Comparison of ENCODE assay signal across 16 mouse cellular contexts in genomic region chr2:91399168-91399567, GRCm38 (mm10). TPM values are rescaled to one million over a fixed set of nuclear protein-coding genes. Genes with fewer than 3 reads are reported as not detected.
A peak's percentile ranks its signal among the peaks of the same experiment; 100 is the strongest.
DNase-seq lines count a peak whose midpoint lies in the region; ATAC-seq lines count a peak whose summit lies in the region.
"Had no signal": no experiment of that assay in that cellular context is flagged by ENCODE, and none has a peak within 500 bp of the region (broad histone marks: within the 10 kb centered on the region; RNA-seq: fewer than 3 reads in every experiment).

No protein-coding gene starts in this region.

- H3K36me3 ChIP-seq in forebrain, embryonic 11.5 days (ENCODE audit: control insufficient read depth, insufficient read depth, low read length), result no peaks in the 10 kb centered on the region
- no peaks in the 10 kb centered on the region for H3K36me3 ChIP-seq in hindbrain, embryonic 14.5 days (replicated peaks; ENCODE audit: control insufficient read depth, insufficient read depth)
- H3K36me3 ChIP-seq in midbrain, embryonic 16.5 days (ENCODE audit: control insufficient read depth, insufficient read depth, low read length), result no peaks in the 10 kb centered on the region
- H3K36me3 ChIP-seq: embryonic facial prominence, embryonic 13.5 days; heart, embryonic 15.5 days had no signal

- no peaks in the 10 kb centered on the region for H3K9me3 ChIP-seq in forebrain, embryonic 11.5 days (ENCODE audit: control insufficient read depth, low read length)
- no peaks in the 10 kb centered on the region for H3K9me3 ChIP-seq in hindbrain, embryonic 14.5 days (ENCODE audit: control insufficient read depth, low read length)
- no peaks in the 10 kb centered on the region for H3K9me3 ChIP-seq in midbrain, embryonic 16.5 days (replicated peaks; ENCODE audit: control insufficient read depth, low read length, poor library complexity, severe bottlenecking)
- H3K9me3 ChIP-seq: embryonic facial prominence, embryonic 13.5 days; heart, embryonic 15.5 days had no signal

- H3K9ac ChIP-seq in forebrain, embryonic 11.5 days (ENCODE audit: low read length), result peak overlapping the region; percentile 13; the same call in 1 of the 2 replicates
- H3K9ac ChIP-seq in hindbrain, embryonic 14.5 days, result no peak overlapping the region
- H3K9ac ChIP-seq in midbrain, embryonic 16.5 days (ENCODE audit: low read depth, low read length), result no peak overlapping the region
- H3K9ac ChIP-seq: embryonic facial prominence, embryonic 13.5 days; heart, embryonic 15.5 days; liver, postnatal 0 days had no signal

- peaks cover 10% of the 10 kb centered on the region; the same call in 1 of the 2 replicates for H3K27me3 ChIP-seq in forebrain, embryonic 11.5 days (ENCODE audit: control insufficient read depth, insufficient read depth, low read length)
- no peaks in the 10 kb centered on the region for H3K27me3 ChIP-seq in hindbrain, embryonic 14.5 days (ENCODE audit: control insufficient read depth, insufficient read depth, low read length)
- no peaks in the 10 kb centered on the region for H3K27me3 ChIP-seq in midbrain, embryonic 16.5 days (ENCODE audit: control insufficient read depth, insufficient read depth, low read depth, low read length)
- H3K27me3 ChIP-seq: embryonic facial prominence, embryonic 13.5 days; heart, embryonic 15.5 days had no signal

- H3K4me1 ChIP-seq in forebrain, embryonic 11.5 days (replicated peaks; ENCODE audit: control insufficient read depth, insufficient read depth, low read length), result peaks cover 10% of the 10 kb centered on the region
- H3K4me1 ChIP-seq in hindbrain, embryonic 14.5 days (replicated peaks; ENCODE audit: control insufficient read depth, insufficient read depth, low read length), result peaks cover 13% of the 10 kb centered on the region
- H3K4me1 ChIP-seq in midbrain, embryonic 16.5 days (ENCODE audit: control insufficient read depth, insufficient read depth, low read length), result peaks cover 16% of the 10 kb centered on the region
- H3K4me1 ChIP-seq: embryonic facial prominence, embryonic 13.5 days; heart, embryonic 15.5 days had no signal

- no peak overlapping the region; the same call in 1 of the 2 replicates for H3K4me2 ChIP-seq in forebrain, embryonic 11.5 days (ENCODE audit: low read depth, low read length, severe bottlenecking)
- H3K4me2 ChIP-seq in hindbrain, embryonic 14.5 days (replicated peaks), result no peak overlapping the region
- no peak overlapping the region for H3K4me2 ChIP-seq in midbrain, embryonic 16.5 days (ENCODE audit: low read length)
- H3K4me2 ChIP-seq: embryonic facial prominence, embryonic 13.5 days; heart, embryonic 15.5 days had no signal

- H3K27ac ChIP-seq in forebrain, embryonic 11.5 days (ENCODE audit: low read depth, low read length), result peak overlapping the region; percentile 62
- peak overlapping the region; percentile 62 for H3K27ac ChIP-seq in hindbrain, embryonic 14.5 days
- peak overlapping the region; percentile 67 for H3K27ac ChIP-seq in midbrain, embryonic 16.5 days (ENCODE audit: low read length)
- H3K27ac ChIP-seq: heart, embryonic 15.5 days; stomach, postnatal 0 days had no signal

- DNase-seq in heart, adult 11 months, result peak; percentile 34
- no peak for DNase-seq in heart, postnatal 10 days
- no peak for DNase-seq in forebrain, embryonic 11.5 days (ENCODE audit: low spot score)
- DNase-seq in hindbrain, embryonic 14.5 days (ENCODE audit: low spot score), result no peak
- DNase-seq in adrenal gland, postnatal 25 days, result no peak
- no peak for DNase-seq in cerebellum, adult 18-20 months
- DNase-seq in urinary bladder, postnatal 25 days (ENCODE audit: low spot score), result no peak
- DNase-seq: cerebellum, postnatal 14 days; liver, postnatal 0 days; right cerebral cortex, adult 18-20 months; thymus, postnatal 4 days had no signal

- H3K4me3 ChIP-seq in forebrain, embryonic 11.5 days (ENCODE audit: low read depth, low read length), result no peak overlapping the region
- no peak overlapping the region for H3K4me3 ChIP-seq in hindbrain, embryonic 14.5 days (replicated peaks; ENCODE audit: low read length)
- no peak overlapping the region for H3K4me3 ChIP-seq in midbrain, embryonic 16.5 days (ENCODE audit: low read depth, low read length)
- H3K4me3 ChIP-seq: embryonic facial prominence, embryonic 13.5 days; heart, embryonic 15.5 days had no signal

- ATAC-seq in forebrain, embryonic 11.5 days (replicated peaks; ENCODE audit: low FRiP score), result peak; percentile 35
- ATAC-seq in hindbrain, embryonic 14.5 days (ENCODE audit: low FRiP score), result no peak
- ATAC-seq in midbrain, embryonic 16.5 days, result peak; percentile 65; the same call in 1 of the 2 replicates
- ATAC-seq: intestine, embryonic 16.5 days; liver, postnatal 0 days had no signal

- WGBS in forebrain, embryonic 11.5 days, result 19% methylated on average over 3 of the region's 3 CpGs
- WGBS in hindbrain, embryonic 14.5 days, result 22% methylated on average over 3 of the region's 3 CpGs
- 13% methylated on average over 3 of the region's 3 CpGs for WGBS in midbrain, embryonic 16.5 days

- intact Hi-C loops in heart, postnatal 10 days (cut with DNase I), result no loop called here

RNA-seq across cellular contexts. Expression of gene 1110051M20Rik, which starts 45.3 kb away (rescaled TPM):
- total RNA-seq in heart, postnatal 10 days (2021), result 10 to 100 TPM in 1 of 2 experiments, 1 to 10 TPM in 1; 9.5 to 12.9 TPM
- polyA plus RNA-seq in forebrain, embryonic 11.5 days (2014; fragmentation: Nextera tagmentation; extraction: Ambion mirVana), result 102 and 114 TPM in 2 replicates
- polyA plus RNA-seq in hindbrain, embryonic 14.5 days (2014; fragmentation: Nextera tagmentation; extraction: Ambion mirVana), result 143 and 155 TPM in 2 replicates
- polyA plus RNA-seq in midbrain, embryonic 16.5 days (2015; fragmentation: Nextera tagmentation; extraction: Ambion mirVana), result 173 and 178 TPM in 2 replicates
- total RNA-seq in adrenal gland, postnatal 25 days (2021), result 13.6 and 20.7 TPM in 2 replicates

RNA-seq across cellular contexts. Expression of gene Lrp4, which starts 58.1 kb away (rescaled TPM):
- 10 to 100 TPM; 11.4 to 13.3 TPM for total RNA-seq in heart, postnatal 10 days (2021)
- polyA plus RNA-seq in forebrain, embryonic 11.5 days (2014; fragmentation: Nextera tagmentation; extraction: Ambion mirVana), result 10.2 and 11.3 TPM in 2 replicates
- polyA plus RNA-seq in hindbrain, embryonic 14.5 days (2014; fragmentation: Nextera tagmentation; extraction: Ambion mirVana), result 4.1 and 4.5 TPM in 2 replicates
- 3.6 and 5.0 TPM in 2 replicates for polyA plus RNA-seq in midbrain, embryonic 16.5 days (2015; fragmentation: Nextera tagmentation; extraction: Ambion mirVana)
- 4.7 and 5.2 TPM in 2 replicates for total RNA-seq in adrenal gland, postnatal 25 days (2021)
